Mouse (Mus musculus) right cerebral cortex, adult 18-20 months (tissue): ENCODE data around the gene Nmur1.
"Not testable (repeated sequence)": the region's sequence is repeated elsewhere in the genome, so short reads cannot be mapped to it uniquely, and the experiment has no call there.

Experiments
- DNase-seq: peaks from one replicate; pipeline ENCODE4 v3.0.0; 2022; ENCODE audit warnings: mixed read lengths

Nmur1 gene

GRCm38 (mm10) chr1:86354186-86354585 is 71.8 kb downstream of the Nmur1 start:
- DNase-seq = no peak

- DNase-seq = no peak
Measured at GRCm38 (mm10) chr1:86350576-86350975, 75.5 kb downstream of the Nmur1 start.

GRCm38 (mm10) chr1:86349696-86350095 is 76.3 kb downstream of the Nmur1 start:
- no peak for DNase-seq

- no peak for DNase-seq
Measured at GRCm38 (mm10) chr1:86349201-86349600, 76.8 kb downstream of the Nmur1 start.

GRCm38 (mm10) chr1:86348801-86349200 is 77.2 kb downstream of the Nmur1 start:
- no peak for DNase-seq

GRCm38 (mm10) chr1:86348083-86348482 is 77.9 kb downstream of the Nmur1 start:
- DNase-seq = no peak

GRCm38 (mm10) chr1:86347716-86348045 is 78.3 kb downstream of the Nmur1 start:
- no peak for DNase-seq

GRCm38 (mm10) chr1:86346851-86347715 is 78.9 kb downstream of the Nmur1 start:
- DNase-seq = no peak

GRCm38 (mm10) chr1:86345956-86346355 is 80.1 kb downstream of the Nmur1 start:
- no peak for DNase-seq

- DNase-seq = no peak
Measured at GRCm38 (mm10) chr1:86345069-86345468, 81.0 kb downstream of the Nmur1 start.

GRCm38 (mm10) chr1:86343969-86344861 is 81.8 kb downstream of the Nmur1 start:
- no peak for DNase-seq

- DNase-seq = no peak
Measured at GRCm38 (mm10) chr1:86343087-86343645, 82.9 kb downstream of the Nmur1 start.

- DNase-seq = no peak
Measured at GRCm38 (mm10) chr1:86342371-86342770, 83.7 kb downstream of the Nmur1 start.

GRCm38 (mm10) chr1:86341096-86341495 is 84.9 kb downstream of the Nmur1 start:
- not testable (repeated sequence) for DNase-seq

GRCm38 (mm10) chr1:86339156-86339812 is 86.7 kb downstream of the Nmur1 start:
- DNase-seq = peak; percentile 79

GRCm38 (mm10) chr1:86336330-86336729 is 89.7 kb downstream of the Nmur1 start:
- DNase-seq = no peak
